Mouse (Mus musculus): ENCODE data around the gene Olfr305. TPM values are rescaled to one million over a fixed set of nuclear protein-coding genes. Genes with fewer than 3 reads are reported as not detected.

Olfr305 gene
- polyA plus RNA-seq, 1 experiment from 2014 or later, result not detected

Other genes with a start within 250 kb of the Olfr305 start
- not detected in 2 replicates for gene Vmn2r75, start 195.2 kb downstream of the Olfr305 start, polyA plus RNA-seq (2015; fragmentation: Nextera tagmentation; extraction: Ambion mirVana)
- not detected in 2 replicates for gene Vmn2r76, start 120.6 kb downstream of the Olfr305 start, polyA plus RNA-seq (2015; fragmentation: Nextera tagmentation; extraction: Ambion mirVana)
- not detected in 2 replicates for gene Olfr310, start 89.8 kb downstream of the Olfr305 start, polyA plus RNA-seq (2015; fragmentation: Nextera tagmentation; extraction: Ambion mirVana)
- gene Olfr309, start 53.2 kb downstream of the Olfr305 start, polyA plus RNA-seq (2015; fragmentation: Nextera tagmentation; extraction: Ambion mirVana), result not detected in 2 replicates
- gene Olfr308, start 41.3 kb downstream of the Olfr305 start, polyA plus RNA-seq (2015; fragmentation: Nextera tagmentation; extraction: Ambion mirVana), result not detected in 2 replicates
- not detected in 2 replicates for gene Olfr307, start 29.3 kb downstream of the Olfr305 start, polyA plus RNA-seq (2015; fragmentation: Nextera tagmentation; extraction: Ambion mirVana)
- not detected in 2 replicates for gene Olfr304, start 19.7 kb upstream of the Olfr305 start, polyA plus RNA-seq (2015; fragmentation: Nextera tagmentation; extraction: Ambion mirVana)
- gene Olfr303, start 30.9 kb upstream of the Olfr305 start, polyA plus RNA-seq (2015; fragmentation: Nextera tagmentation; extraction: Ambion mirVana), result not detected in 2 replicates
- gene Olfr301, start 36.9 kb upstream of the Olfr305 start, polyA plus RNA-seq (2015; fragmentation: Nextera tagmentation; extraction: Ambion mirVana), result not detected in 2 replicates
- 0.06 TPM in 1 of 2 replicates, not detected in the other for gene Olfr299, start 93.0 kb upstream of the Olfr305 start, polyA plus RNA-seq (2015; fragmentation: Nextera tagmentation; extraction: Ambion mirVana)
- gene Olfr298, start 125.6 kb upstream of the Olfr305 start, polyA plus RNA-seq (2015; fragmentation: Nextera tagmentation; extraction: Ambion mirVana), result not detected in 2 replicates
- gene Olfr297, start 153.0 kb upstream of the Olfr305 start, polyA plus RNA-seq (2015; fragmentation: Nextera tagmentation; extraction: Ambion mirVana), result not detected in 2 replicates
- not detected in 2 replicates for gene Olfr295, start 216.9 kb upstream of the Olfr305 start, polyA plus RNA-seq (2015; fragmentation: Nextera tagmentation; extraction: Ambion mirVana)
- gene Olfr294, start 249.7 kb upstream of the Olfr305 start, polyA plus RNA-seq (2015; fragmentation: Nextera tagmentation; extraction: Ambion mirVana), result not detected in 2 replicates